Mouse (Mus musculus) mammary gland, adult 2 months (tissue): ENCODE data around the gene Nmnat2. TPM values are rescaled to one million over a fixed set of nuclear protein-coding genes. Genes with fewer than 3 reads are reported as not detected.

Experiments
- polyA plus RNA-seq: library from polyadenylated mRNA; depleted of rRNA; stranded (reverse); fragments of >200 nt; gene quantifications from 2 replicates; pipeline ENCODE4 v1.2.3, GENCODE M21; 2012; ENCODE audit warnings: low replicate concordance; rRNA removed

The Nmnat2 gene
- 0.96 and 1.1 TPM in 2 replicates for polyA plus RNA-seq

DNA sequence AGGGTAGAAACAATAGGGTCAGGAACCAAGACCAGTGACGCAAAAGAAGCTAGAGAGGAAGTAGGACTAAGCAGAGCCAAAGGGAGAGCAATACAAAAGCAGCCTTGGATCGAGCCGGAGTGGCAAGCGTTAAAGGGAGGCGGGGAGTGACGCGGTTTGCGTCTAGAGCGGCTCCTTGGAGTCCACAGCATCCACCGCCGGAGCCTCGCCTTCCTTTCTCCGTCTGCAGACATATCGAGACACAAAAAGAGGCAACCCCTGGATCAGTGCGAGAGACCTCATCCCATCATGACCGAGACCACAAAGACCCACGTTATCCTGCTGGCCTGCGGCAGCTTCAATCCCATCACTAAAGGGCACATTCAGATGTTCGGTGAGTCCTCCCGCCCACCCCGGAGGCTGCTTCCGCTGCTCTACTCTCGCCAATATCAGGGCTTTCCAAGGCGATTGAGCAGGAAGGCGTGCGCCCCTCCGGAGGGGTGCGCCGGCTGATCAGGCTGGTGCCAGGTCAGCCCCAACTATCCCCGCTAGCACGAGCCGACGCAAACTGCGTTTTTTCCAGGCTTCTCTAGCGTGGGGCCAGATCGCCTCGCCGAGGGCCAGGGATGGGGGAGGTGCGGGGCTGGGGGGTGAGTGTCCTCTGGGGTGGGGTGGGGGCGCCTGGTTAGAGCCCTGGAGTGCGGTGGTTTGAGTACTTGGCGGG, at the start of gene Nmnat2:
Gene Nmnat2, plus strand, starts transcription at position 173 of the 703 bp plus-strand sequence.

Other genes with a start within 250 kb of the Nmnat2 start
- gene Apobec4, start 204.4 kb upstream of the Nmnat2 start, polyA plus RNA-seq = not detected in 2 replicates
- 18.9 and 32.1 TPM in 2 replicates for gene Rgl1, start 188.6 kb upstream of the Nmnat2 start, polyA plus RNA-seq
- 80.5 and 92.3 TPM in 2 replicates for gene Arpc5, start 188.5 kb upstream of the Nmnat2 start, polyA plus RNA-seq
- gene Ncf2, start 154.8 kb upstream of the Nmnat2 start, polyA plus RNA-seq = 11.9 and 12.7 TPM in 2 replicates
- 38.8 and 48.4 TPM in 2 replicates for gene Smg7, start 52.3 kb upstream of the Nmnat2 start, polyA plus RNA-seq
- gene Lamc2, start 231.5 kb downstream of the Nmnat2 start, polyA plus RNA-seq = 7.9 and 9.1 TPM in 2 replicates